Mouse (Mus musculus) lung, adult 2 months (tissue): ENCODE data around the gene Tent4b.

Experiments used
- CTCF ChIP-seq: fragments of 200-500 bp; IDR thresholded peaks from 2 replicates; pipeline ENCODE4 v1.5.1; 2011; ENCODE audit warnings: mild to moderate bottlenecking, low read length, control low read depth; ENCODE audit not compliant: insufficient read depth
- POLR2A ChIP-seq: fragments of 200-500 bp; IDR thresholded peaks from 2 replicates; pipeline ENCODE4 v1.6.1; 2011; ENCODE audit warnings: low read depth, mild to moderate bottlenecking, control low read depth, low read length, borderline replicate concordance; ENCODE audit errors: extremely low read depth

- TF ChIP-seq CTCF (no peak), POLR2A (no peak)
Observed at GRCm38 (mm10) chr8:88228800-88229199, 29.8 kb downstream of the Tent4b start.
